Mouse (Mus musculus): ENCODE data around the gene Syt10. TPM values are rescaled to one million over a fixed set of nuclear protein-coding genes. Genes with fewer than 3 reads are reported as not detected.

Gene Syt10
- polyA plus RNA-seq, 1 experiment from 2014 or later: not detected

Small RNA genes lying within 50 kb of the gene (microRNA-seq; reads per million reads assigned to microRNA genes)
- gene Gm24643: not detected

Other genes with a start within 250 kb of the Syt10 start
- gene Rabl2, start 249.9 kb downstream of the Syt10 start, polyA plus RNA-seq (2015; fragmentation: Nextera tagmentation; extraction: Ambion mirVana): 4.3 and 4.8 TPM in 2 replicates

All from liver, embryonic 16.5 days (tissue).